Comparison of ENCODE assay signal across 9 mouse cellular contexts in genomic region chr5:104472371-104472770, GRCm38 (mm10). TPM values are rescaled to one million over a fixed set of nuclear protein-coding genes. Genes with fewer than 3 reads are reported as not detected.
A peak's percentile ranks its signal among the peaks of the same experiment; 100 is the strongest.
DNase-seq lines count a peak whose midpoint lies in the region; TF ChIP-seq lines count a peak whose summit lies in the region.
"Had no signal": no experiment of that assay in that cellular context is flagged by ENCODE, and none has a peak within 500 bp of the region (broad histone marks: within the 10 kb centered on the region; RNA-seq: fewer than 3 reads in every experiment).

No protein-coding gene starts in this region.

- TF ChIP-seq CTCF in kidney, adult 2 months (conservative IDR thresholded peaks at IDR 0.05; ENCODE audit: insufficient read depth, insufficient read length, low read depth, low read length) = no peak
- TF ChIP-seq CTCF in thymus, adult 2 months (IDR thresholded peaks at IDR 0.05; ENCODE audit: borderline replicate concordance, control insufficient read depth, extremely low read depth, insufficient read depth, low read length, poor library complexity) = no peak

- H3K27ac ChIP-seq in kidney, adult 2 months (ENCODE audit: insufficient read depth, low read depth, low read length) = no peak overlapping the region
- H3K27ac ChIP-seq in thymus, adult 2 months (ENCODE audit: control insufficient read depth, insufficient read depth, low read length) = no peak overlapping the region
- H3K27ac ChIP-seq: forebrain, embryonic 12.5 days had no signal

- no peak for TF ChIP-seq POLR2A in kidney, adult 2 months (IDR thresholded peaks at IDR 0.05; ENCODE audit: low read depth, low read length)
- TF ChIP-seq POLR2A in thymus, adult 2 months (IDR thresholded peaks at IDR 0.05; ENCODE audit: control insufficient read depth, extremely low read depth, insufficient read depth, low read length, poor library complexity) = no peak

- H3K27me3 ChIP-seq in kidney, adult 2 months (replicated peaks; ENCODE audit: control insufficient read depth, insufficient read depth, low read length) = no peaks in the 10 kb centered on the region
- H3K27me3 ChIP-seq in thymus, adult 2 months (ENCODE audit: control insufficient read depth, insufficient read depth, low read length) = no peaks in the 10 kb centered on the region
- H3K27me3 ChIP-seq: forebrain, embryonic 12.5 days had no signal

- DNase-seq in cerebellum, postnatal 14 days = peak; percentile 41 to 61
- no peak for DNase-seq in cerebellum, adult 11 months
- DNase-seq in kidney, adult 2 months = peak; percentile 28
- DNase-seq in kidney, adult 11 months = no peak
- peak; percentile 19 for DNase-seq in thymus, adult 2 months
- no peak for DNase-seq in thymus, postnatal 0 days (ENCODE audit: low spot score)
- peak; percentile 22 for DNase-seq in thymus, postnatal 25 days
- no peak for DNase-seq in urinary bladder, postnatal 25 days (ENCODE audit: low spot score)

- peaks cover 11% of the 10 kb centered on the region; the same call in 1 of the 2 replicates for H3K4me1 ChIP-seq in kidney, adult 2 months (ENCODE audit: control insufficient read depth, insufficient read depth, low read length)
- no peaks in the 10 kb centered on the region for H3K4me1 ChIP-seq in thymus, adult 2 months (replicated peaks; ENCODE audit: control insufficient read depth, insufficient read depth, low read length)
- H3K4me1 ChIP-seq: forebrain, embryonic 12.5 days had no signal

- WGBS in kidney, adult 2 months = 89% methylated on average over 8 of the region's 8 CpGs
- WGBS in thymus, adult 2 months = 97% methylated on average over 8 of the region's 8 CpGs

- no peak overlapping the region for H3K4me3 ChIP-seq in kidney, adult 2 months (ENCODE audit: insufficient read depth, low read depth, low read length)
- H3K4me3 ChIP-seq in thymus, adult 2 months (ENCODE audit: control insufficient read depth, insufficient read depth, low read length) = no peak overlapping the region
- H3K4me3 ChIP-seq: forebrain, embryonic 12.5 days had no signal

- H3K36me3 ChIP-seq in kidney, adult 2 months (ENCODE audit: control insufficient read depth, insufficient read depth, low read length) = peaks cover 6% of the 10 kb centered on the region
- no peaks in the 10 kb centered on the region for H3K36me3 ChIP-seq in thymus, adult 2 months (ENCODE audit: control insufficient read depth, insufficient read depth, low read length)

RNA-seq across cellular contexts. Expression of gene Pkd2, which starts 13.1 kb away (rescaled TPM):
- polyA plus RNA-seq in kidney, adult 2 months (2012; rRNA removed) = 56.8 and 59.3 TPM in 2 replicates
- polyA plus RNA-seq in thymus, adult 2 months (2012; rRNA removed) = 4.2 and 4.3 TPM in 2 replicates
- 1.6 and 2.0 TPM in 2 replicates for polyA plus RNA-seq in thymus, postnatal 0 days (2015; fragmentation: Nextera tagmentation; extraction: Ambion mirVana)

RNA-seq across cellular contexts. Expression of gene BC005561, which starts 35.8 kb away (rescaled TPM):
- polyA plus RNA-seq in kidney, adult 2 months (2012; rRNA removed) = 1.1 and 1.4 TPM in 2 replicates
- 1.6 and 2.2 TPM in 2 replicates for polyA plus RNA-seq in thymus, adult 2 months (2012; rRNA removed)
- 7.0 and 9.5 TPM in 2 replicates for polyA plus RNA-seq in thymus, postnatal 0 days (2015; fragmentation: Nextera tagmentation; extraction: Ambion mirVana)

RNA-seq across cellular contexts. Expression of gene Spp1, which starts 37.5 kb away (rescaled TPM):
- polyA plus RNA-seq in kidney, adult 2 months (2012; rRNA removed) = 1,966 and 1,980 TPM in 2 replicates
- 3.2 and 5.1 TPM in 2 replicates for polyA plus RNA-seq in thymus, adult 2 months (2012; rRNA removed)
- polyA plus RNA-seq in thymus, postnatal 0 days (2015; fragmentation: Nextera tagmentation; extraction: Ambion mirVana) = 6.0 and 7.0 TPM in 2 replicates

Comparison
In these comparisons a context has a peak if more than half of its experiments do, and no peak if none do; other contexts are left out.
1. DNase-seq: peak in cerebellum, postnatal 14 days (2 of 2), kidney, adult 2 months (single experiment), thymus, adult 2 months (single experiment) and thymus, postnatal 25 days (single experiment); none in cerebellum, adult 11 months (single experiment), kidney, adult 11 months (single experiment), thymus, postnatal 0 days (single experiment) and urinary bladder, postnatal 25 days (single experiment).
2. RNA of gene Pkd2, which starts 13.1 kb away (polyA plus RNA-seq): 56.8 to 59.3 TPM in kidney, adult 2 months; 4.2 to 4.3 TPM in thymus, adult 2 months and 1.6 to 2.0 TPM in thymus, postnatal 0 days; every median in the first group is over 10 times any median in the second.
3. RNA of gene Spp1, which starts 37.5 kb away (polyA plus RNA-seq): 1,966 to 1,980 TPM in kidney, adult 2 months; 6.0 to 7.0 TPM in thymus, postnatal 0 days and 3.2 to 5.1 TPM in thymus, adult 2 months; every median in the first group is over 100 times any median in the second.